Mouse (Mus musculus): ENCODE data around the gene Clba1. TPM values are rescaled to one million over a fixed set of nuclear protein-coding genes. Genes with fewer than 3 reads are reported as not detected.

Clba1 gene
- polyA plus RNA-seq, 1 experiment, result not detected

- TF ChIP-seq TAL1 (IDR thresholded peaks at IDR 0.05; ENCODE audit: low read length) (no peak), GATA1 (IDR thresholded peaks at IDR 0.05; ENCODE audit: low read length) (no peak)
- H3K36me3 ChIP-seq (ENCODE audit: control insufficient read depth), result no peaks in the 10 kb centered on the region
- H3K9me3 ChIP-seq (ENCODE audit: control insufficient read depth, low read length), result no peaks in the 10 kb centered on the region
- H3K27me3 ChIP-seq (ENCODE audit: control insufficient read depth), result peaks cover 50% of the 10 kb centered on the region
- H3K4me1 ChIP-seq (ENCODE audit: control insufficient read depth), result peaks cover 3% of the 10 kb centered on the region
- no peak overlapping the region for H3K4me3 ChIP-seq (replicated peaks)
Observed at GRCm38 (mm10) chr12:112798716-112799115, 10.0 kb upstream of the Clba1 start.

- TF ChIP-seq TAL1 (IDR thresholded peaks at IDR 0.05; ENCODE audit: low read length) (no peak), GATA1 (IDR thresholded peaks at IDR 0.05; ENCODE audit: low read length) (no peak)
- peaks cover 3% of the 10 kb centered on the region for H3K4me1 ChIP-seq (ENCODE audit: control insufficient read depth)
- H3K27me3 ChIP-seq (ENCODE audit: control insufficient read depth), result peaks cover 57% of the 10 kb centered on the region
- no peaks in the 10 kb centered on the region for H3K9me3 ChIP-seq (ENCODE audit: control insufficient read depth, low read length)
- no peaks in the 10 kb centered on the region for H3K36me3 ChIP-seq (ENCODE audit: control insufficient read depth)
- H3K4me3 ChIP-seq (replicated peaks), result no peak overlapping the region
Observed at GRCm38 (mm10) chr12:112799237-112799970, 9.3 kb upstream of the Clba1 start.

- TF ChIP-seq GATA1 (IDR thresholded peaks at IDR 0.05; ENCODE audit: low read length) (no peak), TAL1 (IDR thresholded peaks at IDR 0.05; ENCODE audit: low read length) (no peak)
- Histone ChIP-seq H3K27me3 (ENCODE audit: control insufficient read depth) (peaks cover 66% of the 10 kb centered on the region), H3K36me3 (ENCODE audit: control insufficient read depth) (no peaks in the 10 kb centered on the region), H3K4me3 (replicated peaks) (no peak overlapping the region), H3K4me1 (ENCODE audit: control insufficient read depth) (peaks cover 3% of the 10 kb centered on the region), H3K9me3 (ENCODE audit: control insufficient read depth, low read length) (no peaks in the 10 kb centered on the region)
Observed at GRCm38 (mm10) chr12:112800476-112800875, 8.3 kb upstream of the Clba1 start.

GRCm38 (mm10) chr12:112801864-112802846 lies 6.6 kb upstream of the Clba1 start, which contains the start of gene Ahnak2:
Ahnak2 (minus strand) TSS chr12:112802657.
- Histone ChIP-seq H3K36me3 (ENCODE audit: control insufficient read depth) (no peaks in the 10 kb centered on the region), H3K4me3 (replicated peaks) (no peak within 1 kb of the TSS), H3K27me3 (ENCODE audit: control insufficient read depth) (peaks cover 73% of the 10 kb centered on the region)

GRCm38 (mm10) chr12:112802917-112803316 lies 5.8 kb upstream of the Clba1 start:
- peaks cover 73% of the 10 kb centered on the region for H3K27me3 ChIP-seq (ENCODE audit: control insufficient read depth)
- no peak overlapping the region for H3K4me3 ChIP-seq (replicated peaks)
- no peak for TF ChIP-seq GATA1 (IDR thresholded peaks at IDR 0.05; ENCODE audit: low read length)
- TF ChIP-seq TAL1 (IDR thresholded peaks at IDR 0.05; ENCODE audit: low read length), result no peak
- no peaks in the 10 kb centered on the region for H3K36me3 ChIP-seq (ENCODE audit: control insufficient read depth)
- no peaks in the 10 kb centered on the region for H3K9me3 ChIP-seq (ENCODE audit: control insufficient read depth, low read length)
- peaks cover 3% of the 10 kb centered on the region for H3K4me1 ChIP-seq (ENCODE audit: control insufficient read depth)

More at GRCm38 (mm10) chr12:112801864-112802846, 6.6 kb upstream of the Clba1 start, which contains the start of gene Ahnak2:
- peaks cover 3% of the 10 kb centered on the region for H3K4me1 ChIP-seq (ENCODE audit: control insufficient read depth)
- H3K9me3 ChIP-seq (ENCODE audit: control insufficient read depth, low read length), result no peaks in the 10 kb centered on the region
- TF ChIP-seq GATA1 (IDR thresholded peaks at IDR 0.05; ENCODE audit: low read length) (no peak), TAL1 (IDR thresholded peaks at IDR 0.05; ENCODE audit: low read length) (no peak)

GRCm38 (mm10) chr12:112804046-112804445 lies 4.7 kb upstream of the Clba1 start:
- H3K4me3 ChIP-seq (replicated peaks), result no peak overlapping the region
- peaks cover 14% of the 10 kb centered on the region for H3K4me1 ChIP-seq (ENCODE audit: control insufficient read depth)
- no peaks in the 10 kb centered on the region for H3K9me3 ChIP-seq (ENCODE audit: control insufficient read depth, low read length)
- TF ChIP-seq GATA1 (IDR thresholded peaks at IDR 0.05; ENCODE audit: low read length) (no peak), TAL1 (IDR thresholded peaks at IDR 0.05; ENCODE audit: low read length) (no peak)
- H3K36me3 ChIP-seq (ENCODE audit: control insufficient read depth), result no peaks in the 10 kb centered on the region
- H3K27me3 ChIP-seq (ENCODE audit: control insufficient read depth), result peaks cover 83% of the 10 kb centered on the region

GRCm38 (mm10) chr12:112806044-112806443 lies 2.7 kb upstream of the Clba1 start:
- Histone ChIP-seq H3K9me3 (ENCODE audit: control insufficient read depth, low read length) (no peaks in the 10 kb centered on the region), H3K27me3 (ENCODE audit: control insufficient read depth) (peaks cover 97% of the 10 kb centered on the region), H3K4me1 (ENCODE audit: control insufficient read depth) (peaks cover 21% of the 10 kb centered on the region), H3K4me3 (replicated peaks) (no peak overlapping the region), H3K36me3 (ENCODE audit: control insufficient read depth) (no peaks in the 10 kb centered on the region)
- TF ChIP-seq GATA1 (IDR thresholded peaks at IDR 0.05; ENCODE audit: low read length) (no peak), TAL1 (IDR thresholded peaks at IDR 0.05; ENCODE audit: low read length) (no peak)

GRCm38 (mm10) chr12:112807796-112808195 lies 941 bp upstream of the Clba1 start:
- H3K36me3 ChIP-seq (ENCODE audit: control insufficient read depth), result peaks cover 2% of the 10 kb centered on the region; the same call in 1 of the 2 replicates
- no peak overlapping the region for H3K4me3 ChIP-seq (replicated peaks)
- H3K4me1 ChIP-seq (ENCODE audit: control insufficient read depth), result peaks cover 18% of the 10 kb centered on the region
- peaks cover 81% of the 10 kb centered on the region for H3K27me3 ChIP-seq (ENCODE audit: control insufficient read depth)
- TF ChIP-seq GATA1 (IDR thresholded peaks at IDR 0.05; ENCODE audit: low read length), result no peak
- no peak for TF ChIP-seq TAL1 (IDR thresholded peaks at IDR 0.05; ENCODE audit: low read length)
- H3K9me3 ChIP-seq (ENCODE audit: control insufficient read depth, low read length), result no peaks in the 10 kb centered on the region

- Histone ChIP-seq H3K27me3 (ENCODE audit: control insufficient read depth) (peaks cover 77% of the 10 kb centered on the region), H3K36me3 (ENCODE audit: control insufficient read depth) (peaks cover 3% of the 10 kb centered on the region), H3K4me3 (replicated peaks) (peak overlapping the region; percentile 63), H3K9me3 (ENCODE audit: control insufficient read depth, low read length) (no peaks in the 10 kb centered on the region), H3K4me1 (ENCODE audit: control insufficient read depth) (peaks cover 18% of the 10 kb centered on the region)
- TF ChIP-seq GATA1 (IDR thresholded peaks at IDR 0.05; ENCODE audit: low read length) (no peak), TAL1 (IDR thresholded peaks at IDR 0.05; ENCODE audit: low read length) (no peak)
Observed at GRCm38 (mm10) chr12:112808212-112808586, 538 bp upstream of the Clba1 start.
